Mouse (Mus musculus) ES-E14 (cell line): ENCODE results near the gene Hebp1. TPM values are rescaled to one million over a fixed set of nuclear protein-coding genes. Genes with fewer than 3 reads are reported as not detected.

Experiments used
- DNase-seq: peaks from one replicate; pipeline ENCODE4 v3.0.0-alpha.2; 2013; ENCODE audit warnings: low read depth, low spot score
- H3K27ac ChIP-seq: 2 replicates; pipeline ENCODE4 v1.5.1; 2012; ENCODE audit warnings: low read depth, mild to moderate bottlenecking, low read length, moderate library complexity, mixed read lengths; ENCODE audit not compliant: poor library complexity, insufficient read depth, severe bottlenecking
- H3K36me3 ChIP-seq: 2 replicates; pipeline ENCODE4 v1.6.1; 2012; ENCODE audit warnings: mild to moderate bottlenecking, low read length, moderate library complexity, mixed read lengths; ENCODE audit not compliant: control insufficient read depth, poor library complexity, insufficient read depth, severe bottlenecking
- H3K4me1 ChIP-seq, 2 experiments: fragments of 150-350 bp in 1 of 2; sonication (generic) in 1 of 2; 2 replicates each; pipeline ENCODE4 v1.6.1; 2012; ENCODE audit warnings: low read length in 2 of 2, mild to moderate bottlenecking in 1 of 2, mixed read lengths in 1 of 2; ENCODE audit not compliant: control insufficient read depth in 2 of 2, insufficient read depth in 2 of 2, poor library complexity in 1 of 2
- H3K4me3 ChIP-seq, 2 experiments: fragments of 150-350 bp in 1 of 2; sonication (generic) in 1 of 2; 2 replicates each; pipeline ENCODE4 v1.5.1; 2012; ENCODE audit warnings: low read length in 2 of 2, low read depth in 1 of 2, mild to moderate bottlenecking in 1 of 2, mixed read lengths in 1 of 2; ENCODE audit not compliant: insufficient read depth in 1 of 2, poor library complexity in 1 of 2, severe bottlenecking in 1 of 2
- H3K9ac ChIP-seq: 2 replicates; pipeline ENCODE4 v1.6.1; 2012; ENCODE audit warnings: low read depth, mild to moderate bottlenecking, low read length, mixed read lengths; ENCODE audit not compliant: poor library complexity, insufficient read depth, severe bottlenecking
- H3K9me3 ChIP-seq: fragments of 150-350 bp; sonication (generic); 2 replicates; pipeline ENCODE4 v1.6.1; 2012; ENCODE audit warnings: low read depth, mild to moderate bottlenecking, low read length; ENCODE audit not compliant: control insufficient read depth, insufficient read depth
- CHD2 ChIP-seq: IDR thresholded peaks from 2 replicates; pipeline ENCODE4 v1.6.1; 2014; ENCODE audit warnings: mild to moderate bottlenecking, low read depth, low read length, inconsistent platforms
- HCFC1 ChIP-seq: IDR thresholded peaks from 2 replicates; pipeline ENCODE4 v1.6.1; 2012; ENCODE audit warnings: low read length, inconsistent platforms, borderline replicate concordance; ENCODE audit not compliant: insufficient read depth
- MAFK ChIP-seq: IDR thresholded peaks from 2 replicates; pipeline ENCODE4 v1.6.1; 2014; ENCODE audit warnings: mild to moderate bottlenecking, low read depth, low read length, inconsistent platforms; ENCODE audit not compliant: insufficient read depth
- ZC3H11A ChIP-seq: IDR thresholded peaks from 2 replicates; pipeline ENCODE4 v1.6.1; 2012; ENCODE audit warnings: low read depth, mild to moderate bottlenecking, inconsistent platforms, low read length, borderline replicate concordance
- ZNF384 ChIP-seq: IDR thresholded peaks from 2 replicates; pipeline ENCODE4 v1.6.1; 2012; ENCODE audit warnings: low read depth, low read length, inconsistent platforms
- in situ Hi-C, 2 experiments: fragments of 600-800 bp; cut with MboI; formaldehyde crosslinking; loops; one replicate each; pipeline ENCODE4 v1.15.1; 2025; ENCODE audit warnings: low sequenced_read_pairs in 2 of 2, inconsistent platforms in 1 of 2; ENCODE audit not compliant: unreplicated experiment in 2 of 2
- total RNA-seq: library from RNA; depleted of rRNA; stranded (reverse); fragments of 300-350 nt; gene quantifications from 2 replicates; pipeline ENCODE4 v1.2.3, GENCODE M21; 2012; rRNA removed

The Hebp1 gene
- total RNA-seq: 17.0 and 22.4 TPM in 2 replicates

- H3K4me3 ChIP-seq: peak within 1 kb of the TSS; percentile 79 to 84
- H3K4me1 ChIP-seq: peaks cover 8 to 12% of the 10 kb centered on the region in 2 experiments
- in situ Hi-C loops: no loop called here
- H3K9ac ChIP-seq: peak within 1 kb of the TSS; percentile 74
- peak; percentile 85 for TF ChIP-seq HCFC1
- TF ChIP-seq ZNF384: no peak
- DNase-seq: no peak
- H3K9me3 ChIP-seq: no peaks in the 10 kb centered on the region
- H3K36me3 ChIP-seq: no peaks in the 10 kb centered on the region
- H3K27ac ChIP-seq: no peak within 1 kb of the TSS
Measured at GRCm38 (mm10) chr6:135197921-135198532, at the start of gene Hebp1, which contains the start of gene Fam234b. TSS of gene Hebp1 (minus strand) at chr6:135198022. TSS of gene Fam234b (plus strand) at chr6:135197977.

- no peaks in the 10 kb centered on the region for H3K4me1 ChIP-seq
- in situ Hi-C loops: loop anchor here (5.0 kb wide), 1 partner anchor 132 kb away; no protein-coding TSS in a partner anchor
Measured at GRCm38 (mm10) chr6:135245586-135245985, 47.8 kb upstream of the Hebp1 start.

GRCm38 (mm10) chr6:135240361-135240760 is 42.5 kb upstream of the Hebp1 start:
- H3K4me1 ChIP-seq: peaks cover 0 to 2% of the 10 kb centered on the region in 2 experiments; a peak in 1 of 4 replicates
- H3K9me3 ChIP-seq: no peaks in the 10 kb centered on the region
- no peaks in the 10 kb centered on the region for H3K36me3 ChIP-seq
- no peak overlapping the region for H3K4me3 ChIP-seq
- in situ Hi-C loops: no loop called here
- H3K9ac ChIP-seq: no peak overlapping the region
- DNase-seq: no peak
- no peak for TF ChIP-seq HCFC1
- no peak for TF ChIP-seq ZNF384
- no peak for TF ChIP-seq ZC3H11A
- TF ChIP-seq CHD2: no peak
- no peak for TF ChIP-seq MAFK
- no peak overlapping the region for H3K27ac ChIP-seq

More at GRCm38 (mm10) chr6:135245586-135245985, 47.8 kb upstream of the Hebp1 start:
- Histone ChIP-seq H3K9me3 (no peaks in the 10 kb centered on the region), H3K4me3 (no peak overlapping the region), H3K9ac (no peak overlapping the region), H3K27ac (no peak overlapping the region), H3K36me3 (no peaks in the 10 kb centered on the region)
- no peak for DNase-seq
- TF ChIP-seq ZNF384 (no peak), ZC3H11A (no peak), CHD2 (no peak), HCFC1 (no peak), MAFK (no peak)

GRCm38 (mm10) chr6:135238211-135238610 is 40.4 kb upstream of the Hebp1 start:
- H3K4me1 ChIP-seq: peaks cover 0 to 2% of the 10 kb centered on the region in 2 experiments; a peak in 1 of 4 replicates
- H3K4me3 ChIP-seq: no peak overlapping the region
- in situ Hi-C loops: no loop called here
- H3K9ac ChIP-seq: no peak overlapping the region
- H3K9me3 ChIP-seq: no peaks in the 10 kb centered on the region
- H3K36me3 ChIP-seq: no peaks in the 10 kb centered on the region
- H3K27ac ChIP-seq: no peak overlapping the region
- DNase-seq: no peak
- TF ChIP-seq ZNF384: no peak
- no peak for TF ChIP-seq ZC3H11A
- no peak for TF ChIP-seq CHD2
- TF ChIP-seq MAFK: no peak
- TF ChIP-seq HCFC1: no peak

GRCm38 (mm10) chr6:135237326-135237725 is 39.5 kb upstream of the Hebp1 start:
- Histone ChIP-seq H3K36me3 (no peaks in the 10 kb centered on the region), H3K9ac (no peak overlapping the region), H3K4me1 (peaks cover 0 to 2% of the 10 kb centered on the region in 2 experiments; a peak in 1 of 4 replicates), H3K9me3 (no peaks in the 10 kb centered on the region), H3K4me3 (no peak overlapping the region), H3K27ac (no peak overlapping the region)
- DNase-seq: no peak
- in situ Hi-C loops: no loop called here
- TF ChIP-seq ZC3H11A: no peak
- no peak for TF ChIP-seq ZNF384
